Mouse (Mus musculus) midbrain, embryonic 12.5 days (tissue): Measurements from ENCODE around the gene Ahdc1. TPM values are rescaled to one million over a fixed set of nuclear protein-coding genes. Genes with fewer than 3 reads are reported as not detected.

Experiments used
- ATAC-seq: fragments of 200-750 bp; cut with Nextera tagmentation; 2 replicates; pipeline ENCODE4 v1.8.0; 2017; ENCODE audit warnings: low read depth, moderate TSS enrichment, moderate library complexity; ENCODE audit not compliant: low FRiP score
- H3K27ac ChIP-seq: fragments of 300-500 bp; sonication (generic); replicated peaks from 2 replicates; pipeline ENCODE4 v1.5.1; 2016; ENCODE audit warnings: mild to moderate bottlenecking
- H3K27me3 ChIP-seq: fragments of 300-500 bp; sonication (generic); 2 replicates; pipeline ENCODE4 v1.6.1; 2016; ENCODE audit warnings: mild to moderate bottlenecking
- H3K36me3 ChIP-seq: fragments of 300-500 bp; sonication (generic); 2 replicates; pipeline ENCODE4 v1.6.1; 2016
- H3K4me1 ChIP-seq: fragments of 300-500 bp; sonication (generic); 2 replicates; pipeline ENCODE4 v1.6.1; 2016
- H3K4me2 ChIP-seq: fragments of 300-500 bp; sonication (generic); replicated peaks from 2 replicates; pipeline ENCODE4 v1.6.1; 2016; ENCODE audit warnings: mild to moderate bottlenecking, moderate library complexity
- H3K4me3 ChIP-seq: fragments of 300-500 bp; sonication (generic); 2 replicates; pipeline ENCODE4 v1.5.1; 2016; ENCODE audit warnings: mild to moderate bottlenecking
- H3K9ac ChIP-seq: fragments of 300-500 bp; sonication (generic); replicated peaks from 2 replicates; pipeline ENCODE4 v1.6.1; 2016; ENCODE audit warnings: mild to moderate bottlenecking, moderate library complexity
- H3K9me3 ChIP-seq: fragments of 300-500 bp; sonication (generic); 2 replicates; pipeline ENCODE4 v1.6.1; 2016; ENCODE audit warnings: mild to moderate bottlenecking
- WGBS: fragments of 180-500 bp; shearing (Covaris S2); methylation state at CpG from one replicate; pipeline ENCODE4 v1.1.7; 2016; 5-methylcytosine and 5-hydroxymethylcytosine counted together
- polyA plus RNA-seq: library from polyadenylated mRNA; unstranded; fragments of >200 nt; fragmentation: Nextera tagmentation; extraction: Ambion mirVana; gene quantifications from 2 replicates; pipeline ENCODE4 v1.2.1, GENCODE M21; 2016

Gene Ahdc1
- polyA plus RNA-seq: 8.9 and 9.1 TPM in 2 replicates

GRCm38 (mm10) chr4:133011028-133011820 is at the start of gene Ahdc1:
Gene Ahdc1 (plus strand): TSS chr4:133011260.
- WGBS: under 1% methylated on average over 66 of the region's 66 CpGs
- Histone ChIP-seq H3K27me3 (peaks cover 23% of the 10 kb centered on the region), H3K9ac (peak within 1 kb of the TSS; percentile 97), H3K4me2 (peak within 1 kb of the TSS; percentile 70), H3K4me1 (peaks cover 48% of the 10 kb centered on the region), H3K36me3 (no peaks in the 10 kb centered on the region), H3K27ac (peak within 1 kb of the TSS; percentile 94), H3K4me3 (peak within 1 kb of the TSS; percentile 93), H3K9me3 (no peaks in the 10 kb centered on the region)
- peak; percentile 82 for ATAC-seq

DNA sequence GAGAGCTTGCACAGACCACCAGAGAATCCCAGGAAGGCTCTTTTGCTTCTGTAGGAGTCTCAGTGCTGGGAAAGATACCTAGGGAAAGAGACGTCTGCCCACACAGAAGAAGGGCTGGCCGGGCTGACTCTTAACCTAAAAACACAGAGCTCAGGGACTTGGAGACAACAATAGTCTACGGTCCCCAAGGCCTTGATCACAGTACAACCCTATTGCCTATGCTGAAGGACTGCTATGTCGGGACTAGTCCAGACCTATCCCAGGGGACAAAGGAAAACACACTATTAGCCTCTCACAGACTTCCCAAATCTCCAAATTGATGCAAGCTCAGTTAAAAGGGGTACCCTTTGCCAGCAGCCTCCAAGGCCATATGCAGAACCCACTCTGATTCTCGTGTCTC is 49.2 kb upstream of the Ahdc1 start:
- no peak overlapping the region for H3K4me2 ChIP-seq
- no peak overlapping the region for H3K4me3 ChIP-seq
- H3K36me3 ChIP-seq: no peaks in the 10 kb centered on the region
- peaks cover 36% of the 10 kb centered on the region for H3K4me1 ChIP-seq
- no peak overlapping the region for H3K27ac ChIP-seq
- H3K9ac ChIP-seq: no peak overlapping the region
- H3K9me3 ChIP-seq: no peaks in the 10 kb centered on the region
- WGBS: 83% methylated on average over 5 of the region's 5 CpGs
- H3K27me3 ChIP-seq: no peaks in the 10 kb centered on the region
- no peak for ATAC-seq

- ATAC-seq: no peak
- Histone ChIP-seq H3K4me2 (no peak overlapping the region), H3K9ac (no peak overlapping the region), H3K36me3 (no peaks in the 10 kb centered on the region), H3K4me3 (no peak overlapping the region), H3K27me3 (no peaks in the 10 kb centered on the region), H3K9me3 (no peaks in the 10 kb centered on the region), H3K4me1 (peaks cover 36% of the 10 kb centered on the region), H3K27ac (no peak overlapping the region)
- 91% methylated on average over 4 of the region's 4 CpGs for WGBS
Observed at GRCm38 (mm10) chr4:132962628-132963027, 48.4 kb upstream of the Ahdc1 start.

DNA sequence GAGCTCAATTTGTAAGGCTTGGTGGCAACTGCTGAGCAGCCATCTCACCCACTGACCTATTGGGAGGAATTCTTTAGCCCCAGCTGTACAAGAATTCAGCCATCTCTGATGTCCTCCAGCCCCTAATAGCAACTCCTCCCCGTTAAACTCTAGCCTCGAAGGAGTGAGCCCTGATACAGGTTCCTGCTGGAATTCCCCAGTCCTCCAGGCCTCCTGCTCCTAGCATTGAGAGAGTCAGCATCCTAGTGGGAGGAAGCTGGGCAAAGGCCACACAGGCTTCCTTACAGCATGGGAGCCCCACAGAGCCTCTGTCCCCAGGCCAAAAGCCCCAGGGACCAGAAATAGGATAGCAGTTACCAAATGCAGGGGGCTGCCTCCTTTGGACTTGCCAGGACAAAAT is 47.6 kb upstream of the Ahdc1 start:
- Histone ChIP-seq H3K4me2 (no peak overlapping the region), H3K4me1 (peaks cover 39% of the 10 kb centered on the region), H3K27ac (no peak overlapping the region), H3K9ac (no peak overlapping the region), H3K27me3 (no peaks in the 10 kb centered on the region), H3K36me3 (no peaks in the 10 kb centered on the region), H3K4me3 (no peak overlapping the region), H3K9me3 (no peaks in the 10 kb centered on the region)
- WGBS: 28% methylated on average over 2 of the region's 2 CpGs
- ATAC-seq: no peak

- 21% methylated on average over 3 of the region's 3 CpGs for WGBS
Observed at GRCm38 (mm10) chr4:132964064-132964463, 47.0 kb upstream of the Ahdc1 start.

GRCm38 (mm10) chr4:132964473-132964872 is 46.6 kb upstream of the Ahdc1 start:
- Histone ChIP-seq H3K27me3 (no peaks in the 10 kb centered on the region), H3K9ac (no peak overlapping the region), H3K36me3 (no peaks in the 10 kb centered on the region), H3K4me2 (no peak overlapping the region), H3K4me1 (peaks cover 34% of the 10 kb centered on the region), H3K4me3 (no peak overlapping the region), H3K9me3 (no peaks in the 10 kb centered on the region), H3K27ac (peak overlapping the region; percentile 58)
- ATAC-seq: no peak
- 8% methylated on average over 5 of the region's 5 CpGs for WGBS

More at GRCm38 (mm10) chr4:132964064-132964463, 47.0 kb upstream of the Ahdc1 start:
- Histone ChIP-seq H3K27ac (peak overlapping the region; percentile 58), H3K36me3 (no peaks in the 10 kb centered on the region), H3K4me3 (no peak overlapping the region), H3K4me2 (no peak overlapping the region), H3K27me3 (no peaks in the 10 kb centered on the region), H3K9ac (no peak overlapping the region), H3K4me1 (peaks cover 38% of the 10 kb centered on the region), H3K9me3 (no peaks in the 10 kb centered on the region)
- no peak for ATAC-seq

- no peak for ATAC-seq
- Histone ChIP-seq H3K4me2 (no peak overlapping the region), H3K27me3 (peaks cover 22% of the 10 kb centered on the region), H3K36me3 (no peaks in the 10 kb centered on the region), H3K4me1 (peaks cover 17% of the 10 kb centered on the region), H3K27ac (0 out of 2 replicates have a peak overlapping the region, but pooled peaks have one; percentile 15), H3K9me3 (no peaks in the 10 kb centered on the region), H3K9ac (no peak overlapping the region), H3K4me3 (no peak overlapping the region)
- WGBS: 36% methylated on average over 6 of the region's 6 CpGs
Observed at GRCm38 (mm10) chr4:132968105-132968938, 42.7 kb upstream of the Ahdc1 start.

DNA sequence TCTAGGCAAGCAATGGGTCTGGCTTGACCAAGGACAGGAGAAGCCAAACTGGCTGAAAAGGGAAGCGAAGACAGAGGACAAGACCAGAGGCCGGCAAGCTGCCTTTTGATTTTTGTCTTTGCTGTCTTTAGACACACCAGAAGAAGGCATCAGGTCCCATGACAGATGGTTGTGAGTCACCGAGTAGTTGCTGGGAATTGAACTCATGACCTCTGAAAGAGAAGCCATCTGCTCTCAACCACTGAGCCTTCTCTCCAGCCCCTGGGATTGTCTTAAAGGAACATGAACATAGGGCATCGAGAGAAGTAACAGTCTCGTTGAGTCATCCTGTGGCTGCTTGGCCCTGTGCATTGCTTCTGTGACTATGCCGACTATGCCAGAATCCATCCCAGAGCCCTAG is 39.5 kb upstream of the Ahdc1 start:
- ATAC-seq: no peak
- Histone ChIP-seq H3K27ac (no peak overlapping the region), H3K27me3 (peaks cover 53% of the 10 kb centered on the region), H3K9ac (no peak overlapping the region), H3K4me1 (peaks cover 32% of the 10 kb centered on the region), H3K9me3 (no peaks in the 10 kb centered on the region), H3K4me2 (no peak overlapping the region), H3K36me3 (no peaks in the 10 kb centered on the region), H3K4me3 (no peak overlapping the region)
- WGBS: 72% methylated on average over 6 of the region's 6 CpGs

GRCm38 (mm10) chr4:132972101-132972500 is 39.0 kb upstream of the Ahdc1 start:
- H3K9me3 ChIP-seq: no peaks in the 10 kb centered on the region
- ATAC-seq: no peak
- H3K36me3 ChIP-seq: no peaks in the 10 kb centered on the region
- H3K4me3 ChIP-seq: no peak overlapping the region
- H3K27me3 ChIP-seq: peaks cover 58% of the 10 kb centered on the region
- peaks cover 32% of the 10 kb centered on the region for H3K4me1 ChIP-seq
- WGBS: 73% methylated on average over 3 of the region's 3 CpGs
- H3K4me2 ChIP-seq: no peak overlapping the region
- no peak overlapping the region for H3K27ac ChIP-seq
- H3K9ac ChIP-seq: no peak overlapping the region

- no peaks in the 10 kb centered on the region for H3K9me3 ChIP-seq
- no peak overlapping the region for H3K4me3 ChIP-seq
- no peak overlapping the region for H3K9ac ChIP-seq
- H3K36me3 ChIP-seq: no peaks in the 10 kb centered on the region
- peaks cover 32% of the 10 kb centered on the region for H3K4me1 ChIP-seq
- 13% methylated on average over 2 of the region's 2 CpGs for WGBS
- peaks cover 63% of the 10 kb centered on the region for H3K27me3 ChIP-seq
- no peak for ATAC-seq
- no peak overlapping the region for H3K27ac ChIP-seq
- H3K4me2 ChIP-seq: no peak overlapping the region
Observed at GRCm38 (mm10) chr4:132972556-132972955, 38.5 kb upstream of the Ahdc1 start.

- WGBS: 41% methylated on average over 8 of the region's 8 CpGs
- H3K36me3 ChIP-seq: no peaks in the 10 kb centered on the region
- H3K4me3 ChIP-seq: no peak overlapping the region
- H3K4me2 ChIP-seq: no peak overlapping the region
- no peak overlapping the region for H3K27ac ChIP-seq
- no peak for ATAC-seq
- H3K4me1 ChIP-seq: peaks cover 29% of the 10 kb centered on the region
- no peak overlapping the region for H3K9ac ChIP-seq
- peaks cover 65% of the 10 kb centered on the region for H3K27me3 ChIP-seq
- no peaks in the 10 kb centered on the region for H3K9me3 ChIP-seq
Observed at GRCm38 (mm10) chr4:132973186-132973585, 37.9 kb upstream of the Ahdc1 start.

DNA sequence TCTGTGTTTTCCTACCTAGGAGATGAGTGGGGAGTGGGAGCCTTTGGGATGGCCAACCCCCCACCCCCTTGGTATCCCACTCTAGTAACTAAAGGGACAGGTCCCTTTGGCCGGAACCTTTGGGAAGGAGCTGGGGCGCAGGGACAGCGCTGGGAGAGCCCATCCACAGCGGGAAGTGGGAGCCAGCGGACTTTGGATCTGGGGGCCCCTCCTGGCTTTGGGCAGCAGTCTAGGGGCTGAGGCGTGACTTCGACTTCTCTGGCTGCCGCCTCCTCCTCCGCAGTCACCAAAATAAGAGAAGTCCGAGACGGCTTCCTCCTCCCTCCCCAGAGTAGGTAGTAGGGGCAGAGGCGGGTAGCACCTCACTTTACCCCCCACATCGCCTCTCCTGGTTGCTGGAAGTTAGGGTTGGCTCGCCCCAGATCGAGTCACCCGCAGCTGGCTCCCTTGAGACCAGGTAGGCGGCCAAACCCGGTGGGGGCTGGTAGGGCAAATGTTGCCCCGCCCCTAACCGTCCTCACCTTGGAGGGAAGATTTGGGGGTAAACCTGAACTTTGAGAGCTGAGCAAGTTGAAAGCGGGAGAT is 37.2 kb upstream of the Ahdc1 start, which contains the start of gene Fgr:
Fgr (plus strand) TSS at position 282 of the 585 bp plus-strand sequence.
- H3K27ac ChIP-seq: no peak within 1 kb of the TSS
- peak within 1 kb of the TSS; percentile 37 for H3K4me2 ChIP-seq
- H3K27me3 ChIP-seq: peaks cover 65% of the 10 kb centered on the region
- H3K9me3 ChIP-seq: no peaks in the 10 kb centered on the region
- 7% methylated on average over 20 of the region's 21 CpGs for WGBS
- H3K4me3 ChIP-seq: peak within 1 kb of the TSS; percentile 22; the same call in 1 of the 2 replicates
- H3K4me1 ChIP-seq: peaks cover 22% of the 10 kb centered on the region
- no peak for ATAC-seq
- no peaks in the 10 kb centered on the region for H3K36me3 ChIP-seq
- H3K9ac ChIP-seq: no peak within 1 kb of the TSS
